Mouse (Mus musculus): Measurements from ENCODE around the gene Msi2. TPM values are rescaled to one million over a fixed set of nuclear protein-coding genes. Genes with fewer than 3 reads are reported as not detected.

Gene Msi2
- polyA plus RNA-seq, 1 experiment from 2014 or later = 41.0 TPM

GRCm38 (mm10) chr11:88313512-88313911 lies 404.8 kb downstream of the Msi2 start:
- Histone ChIP-seq H3K36me3 (no peaks in the 10 kb centered on the region), H3K4me1 (replicated peaks) (peaks cover 78% of the 10 kb centered on the region), H3K9me3 (no peaks in the 10 kb centered on the region), H3K4me3 (no peak overlapping the region), H3K27ac (peak overlapping the region; percentile 81), H3K27me3 (no peaks in the 10 kb centered on the region), H3K9ac (no peak overlapping the region), H3K4me2 (no peak overlapping the region)
- ATAC-seq (ENCODE audit: low FRiP score) = no peak
- 6% methylated on average over 8 of the region's 8 CpGs for WGBS

- no peaks in the 10 kb centered on the region for H3K9me3 ChIP-seq
- H3K27me3 ChIP-seq = no peaks in the 10 kb centered on the region
- H3K4me3 ChIP-seq = no peak overlapping the region
- H3K27ac ChIP-seq = peak overlapping the region; percentile 83
- no peak overlapping the region for H3K9ac ChIP-seq
- H3K36me3 ChIP-seq = no peaks in the 10 kb centered on the region
- WGBS = 47% methylated on average over 7 of the region's 7 CpGs
- peaks cover 67% of the 10 kb centered on the region for H3K4me1 ChIP-seq (replicated peaks)
- H3K4me2 ChIP-seq = no peak overlapping the region
- no peak for ATAC-seq (ENCODE audit: low FRiP score)
These were observed 406.7 kb downstream of the Msi2 start for GRCm38 (mm10) chr11:88311606-88312005.

GRCm38 (mm10) chr11:88310773-88311172 lies 407.5 kb downstream of the Msi2 start:
- Histone ChIP-seq H3K4me3 (no peak overlapping the region), H3K27ac (peak overlapping the region; percentile 83), H3K9ac (0 out of 2 replicates have a peak overlapping the region, but pooled peaks have one; percentile 31), H3K27me3 (no peaks in the 10 kb centered on the region), H3K4me1 (replicated peaks) (peaks cover 67% of the 10 kb centered on the region), H3K36me3 (no peaks in the 10 kb centered on the region), H3K9me3 (no peaks in the 10 kb centered on the region), H3K4me2 (no peak overlapping the region)
- no peak for ATAC-seq (ENCODE audit: low FRiP score)
- WGBS = 62% methylated on average over 6 of the region's 6 CpGs

- Histone ChIP-seq H3K9ac (0 out of 2 replicates have a peak overlapping the region, but pooled peaks have one; percentile 39), H3K27ac (peak overlapping the region; percentile 83), H3K4me3 (no peak overlapping the region), H3K4me2 (no peak overlapping the region), H3K4me1 (replicated peaks) (peaks cover 64% of the 10 kb centered on the region), H3K36me3 (no peaks in the 10 kb centered on the region), H3K9me3 (no peaks in the 10 kb centered on the region), H3K27me3 (no peaks in the 10 kb centered on the region)
- 0 out of 2 replicates have a peak, but pooled peaks have one; percentile 40 for ATAC-seq (ENCODE audit: low FRiP score)
- 18% methylated on average over 10 of the region's 10 CpGs for WGBS
These were observed 409.1 kb downstream of the Msi2 start for GRCm38 (mm10) chr11:88309059-88309700.

- Histone ChIP-seq H3K9ac (no peak overlapping the region), H3K27me3 (no peaks in the 10 kb centered on the region), H3K27ac (peak overlapping the region; percentile 83), H3K36me3 (no peaks in the 10 kb centered on the region), H3K4me3 (no peak overlapping the region), H3K4me1 (replicated peaks) (peaks cover 57% of the 10 kb centered on the region), H3K9me3 (no peaks in the 10 kb centered on the region), H3K4me2 (no peak overlapping the region)
- no peak for ATAC-seq (ENCODE audit: low FRiP score)
- WGBS = 83% methylated on average over 14 of the region's 14 CpGs
These were observed 410.4 kb downstream of the Msi2 start for GRCm38 (mm10) chr11:88307616-88308543.

- no peaks in the 10 kb centered on the region for H3K27me3 ChIP-seq
- WGBS = 91% methylated on average over 6 of the region's 6 CpGs
- H3K4me1 ChIP-seq (replicated peaks) = peaks cover 50% of the 10 kb centered on the region
- no peaks in the 10 kb centered on the region for H3K36me3 ChIP-seq
- no peak overlapping the region for H3K9ac ChIP-seq
- no peak for ATAC-seq (ENCODE audit: low FRiP score)
- no peak overlapping the region for H3K27ac ChIP-seq
- H3K9me3 ChIP-seq = no peaks in the 10 kb centered on the region
- no peak overlapping the region for H3K4me3 ChIP-seq
- H3K4me2 ChIP-seq = no peak overlapping the region
These were observed 412.6 kb downstream of the Msi2 start for GRCm38 (mm10) chr11:88305759-88306158.

GRCm38 (mm10) chr11:88301619-88302018 lies 416.7 kb downstream of the Msi2 start:
- Histone ChIP-seq H3K27me3 (no peaks in the 10 kb centered on the region), H3K4me2 (no peak overlapping the region), H3K9ac (no peak overlapping the region), H3K36me3 (no peaks in the 10 kb centered on the region), H3K27ac (no peak overlapping the region), H3K4me3 (no peak overlapping the region), H3K4me1 (replicated peaks) (peaks cover 35% of the 10 kb centered on the region), H3K9me3 (no peaks in the 10 kb centered on the region)
- ATAC-seq (ENCODE audit: low FRiP score) = no peak
- 48% methylated on average over 6 of the region's 6 CpGs for WGBS

- no peaks in the 10 kb centered on the region for H3K36me3 ChIP-seq
- no peaks in the 10 kb centered on the region for H3K27me3 ChIP-seq
- no peaks in the 10 kb centered on the region for H3K9me3 ChIP-seq
- no peak overlapping the region for H3K9ac ChIP-seq
- 38% methylated on average over 4 of the region's 4 CpGs for WGBS
- ATAC-seq (ENCODE audit: low FRiP score) = no peak
- 0 out of 2 replicates have a peak overlapping the region, but pooled peaks have one; percentile 58 for H3K27ac ChIP-seq
- H3K4me2 ChIP-seq = no peak overlapping the region
- no peak overlapping the region for H3K4me3 ChIP-seq
- H3K4me1 ChIP-seq (replicated peaks) = peaks cover 49% of the 10 kb centered on the region
These were observed 419.0 kb downstream of the Msi2 start for GRCm38 (mm10) chr11:88299345-88299744.

- WGBS = 47% methylated on average over 4 of the region's 4 CpGs
- peaks cover 59% of the 10 kb centered on the region for H3K4me1 ChIP-seq (replicated peaks)
- no peaks in the 10 kb centered on the region for H3K9me3 ChIP-seq
- no peaks in the 10 kb centered on the region for H3K36me3 ChIP-seq
- no peak overlapping the region for H3K9ac ChIP-seq
- H3K27me3 ChIP-seq = no peaks in the 10 kb centered on the region
- H3K27ac ChIP-seq = peak overlapping the region; percentile 14; the same call in 1 of the 2 replicates
- ATAC-seq (ENCODE audit: low FRiP score) = no peak
- no peak overlapping the region for H3K4me3 ChIP-seq
- no peak overlapping the region for H3K4me2 ChIP-seq
These were observed 420.8 kb downstream of the Msi2 start for GRCm38 (mm10) chr11:88297526-88297925.

GRCm38 (mm10) chr11:88295298-88295697 lies 423.0 kb downstream of the Msi2 start:
- no peak overlapping the region for H3K4me2 ChIP-seq
- H3K4me3 ChIP-seq = no peak overlapping the region
- H3K27me3 ChIP-seq = no peaks in the 10 kb centered on the region
- no peak for ATAC-seq (ENCODE audit: low FRiP score)
- no peaks in the 10 kb centered on the region for H3K9me3 ChIP-seq
- peaks cover 62% of the 10 kb centered on the region for H3K4me1 ChIP-seq (replicated peaks)
- no peaks in the 10 kb centered on the region for H3K36me3 ChIP-seq
- H3K9ac ChIP-seq = 0 out of 2 replicates have a peak overlapping the region, but pooled peaks have one; percentile 31
- peak overlapping the region; percentile 76 for H3K27ac ChIP-seq
- WGBS = 36% methylated on average over 5 of the region's 5 CpGs

GRCm38 (mm10) chr11:88294394-88294710 lies 424.0 kb downstream of the Msi2 start:
- no peaks in the 10 kb centered on the region for H3K36me3 ChIP-seq
- peak overlapping the region; percentile 61 for H3K9ac ChIP-seq
- H3K4me2 ChIP-seq = peak overlapping the region; percentile 46
- ATAC-seq (ENCODE audit: low FRiP score) = no peak
- no peaks in the 10 kb centered on the region for H3K27me3 ChIP-seq
- peak overlapping the region; percentile 25 for H3K4me3 ChIP-seq
- H3K27ac ChIP-seq = peak overlapping the region; percentile 76
- 29% methylated on average over 17 of the region's 17 CpGs for WGBS
- no peaks in the 10 kb centered on the region for H3K9me3 ChIP-seq
- peaks cover 62% of the 10 kb centered on the region for H3K4me1 ChIP-seq (replicated peaks)

GRCm38 (mm10) chr11:88293631-88294393 lies 424.5 kb downstream of the Msi2 start, which contains the start of gene Ccdc182:
Gene Ccdc182 (plus strand): TSS chr11:88294058.
- 27% methylated on average over 20 of the region's 20 CpGs for WGBS
- no peaks in the 10 kb centered on the region for H3K9me3 ChIP-seq
- peak within 1 kb of the TSS; percentile 25 for H3K4me3 ChIP-seq
- H3K27ac ChIP-seq = peak within 1 kb of the TSS; percentile 76
- H3K27me3 ChIP-seq = no peaks in the 10 kb centered on the region
- no peaks in the 10 kb centered on the region for H3K36me3 ChIP-seq
- H3K4me2 ChIP-seq = peak within 1 kb of the TSS; percentile 46
- ATAC-seq (ENCODE audit: low FRiP score) = no peak
- H3K4me1 ChIP-seq (replicated peaks) = peaks cover 67% of the 10 kb centered on the region
- peak within 1 kb of the TSS; percentile 61 for H3K9ac ChIP-seq
